Mouse (Mus musculus): ENCODE data around the gene 4930579F01Rik.

DNA sequence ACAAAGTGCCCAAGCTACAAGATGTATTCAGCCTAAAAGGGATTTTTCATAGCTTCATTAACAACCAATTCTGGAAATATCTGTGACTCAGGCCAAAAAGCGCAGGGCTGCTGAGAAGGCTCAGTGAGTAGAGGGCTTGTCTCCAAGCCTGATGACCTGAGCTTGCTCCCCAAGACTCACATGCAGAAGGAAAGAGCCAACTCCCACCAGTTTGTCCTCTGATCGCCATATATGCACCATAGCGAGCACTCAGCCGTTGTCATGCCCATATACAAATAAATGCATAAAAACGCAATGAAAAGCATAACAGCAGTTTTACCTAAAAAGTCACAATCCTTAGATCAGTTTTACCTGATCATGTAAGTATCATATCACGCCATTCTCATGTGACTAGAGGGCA lies 32.9 kb upstream of the 4930579F01Rik start:
- TF ChIP-seq POLR2A (IDR thresholded peaks at IDR 0.05; ENCODE audit: low read depth, low read length) (no peak), CTCF (conservative IDR thresholded peaks at IDR 0.05; ENCODE audit: insufficient read depth, insufficient read length, low read depth, low read length) (no peak)

All from kidney, adult 2 months (tissue).